Mouse (Mus musculus): ENCODE measurements around the gene Gm26965.

DNA sequence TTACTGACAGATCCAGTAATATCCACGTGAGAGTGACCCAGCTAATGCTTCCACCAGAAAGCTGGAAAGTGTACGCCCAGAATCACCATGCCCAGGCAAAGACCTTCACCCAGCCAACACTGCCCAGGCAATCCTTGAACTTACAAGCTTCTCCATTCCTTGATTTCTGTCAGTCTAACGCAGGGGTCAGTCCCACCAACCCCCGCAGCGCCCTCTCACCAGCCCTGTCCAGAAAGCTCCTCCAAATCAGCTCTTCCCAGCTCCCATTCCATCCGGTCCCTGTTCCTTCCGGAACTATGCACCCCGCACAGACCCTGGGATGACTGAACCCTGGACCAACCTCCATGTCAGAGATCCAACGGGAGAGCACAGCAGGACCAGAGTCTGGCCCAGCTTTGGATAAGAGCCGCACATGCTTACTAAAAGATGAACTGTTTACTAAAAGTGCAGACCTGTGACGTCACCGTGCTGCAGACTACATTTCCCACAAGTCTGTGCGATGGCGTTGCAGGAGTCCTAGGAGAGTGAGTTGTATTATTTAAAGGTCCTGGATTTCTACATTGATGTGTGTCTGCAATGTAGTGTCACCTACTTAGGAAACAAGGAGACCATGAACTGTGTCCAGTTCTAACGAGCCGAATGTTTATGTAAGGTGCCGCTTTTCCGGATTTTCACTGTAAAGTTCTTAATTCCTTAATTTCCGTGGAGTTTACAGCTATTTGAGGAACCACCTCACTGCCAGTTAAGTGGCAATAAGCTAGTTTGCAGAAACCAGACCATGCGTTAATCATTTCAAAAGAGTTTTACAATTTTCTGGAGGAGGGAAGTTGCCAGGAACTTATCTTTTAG lies 74.6 kb downstream of the Gm26965 start, which contains the start of gene Zfp874a:
- TF ChIP-seq TCF3 (IDR thresholded peaks at IDR 0.05; ENCODE audit: insufficient read length, low read depth) (no peak), MYOD1 (IDR thresholded peaks at IDR 0.05; ENCODE audit: control insufficient read depth in 1 of 3, insufficient read length in 2 of 3, low read depth in 2 of 3) (no peak), POLR2A (IDR thresholded peaks at IDR 0.05; ENCODE audit: insufficient read length, low read depth) (no peak), MAX (IDR thresholded peaks at IDR 0.05; ENCODE audit: low read depth) (no peak), MYOG (IDR thresholded peaks at IDR 0.05; ENCODE audit: control insufficient read depth in 1 of 3, insufficient read depth in 1 of 3, insufficient read length in 2 of 3, low read depth in 2 of 3) (no peak), TCF12 (IDR thresholded peaks at IDR 0.05; ENCODE audit: insufficient read depth, poor library complexity, severe bottlenecking) (no peak), CEBPB (IDR thresholded peaks at IDR 0.05; ENCODE audit: insufficient read depth, poor library complexity, severe bottlenecking) (no peak)

Measured in myocyte (in vitro differentiated cells).